Mouse (Mus musculus) c-Kit-negative CD71-positive TER-119-positive erythroid progenitor cells, embryonic 14.5 days (primary cell): ENCODE results near the gene F2rl3.

ENCODE experiments used
- DNase-seq: peaks from one replicate; pipeline ENCODE4 v3.0.0-alpha.2; 2013; ENCODE audit warnings: low read depth, low spot score

Gene F2rl3

DNA sequence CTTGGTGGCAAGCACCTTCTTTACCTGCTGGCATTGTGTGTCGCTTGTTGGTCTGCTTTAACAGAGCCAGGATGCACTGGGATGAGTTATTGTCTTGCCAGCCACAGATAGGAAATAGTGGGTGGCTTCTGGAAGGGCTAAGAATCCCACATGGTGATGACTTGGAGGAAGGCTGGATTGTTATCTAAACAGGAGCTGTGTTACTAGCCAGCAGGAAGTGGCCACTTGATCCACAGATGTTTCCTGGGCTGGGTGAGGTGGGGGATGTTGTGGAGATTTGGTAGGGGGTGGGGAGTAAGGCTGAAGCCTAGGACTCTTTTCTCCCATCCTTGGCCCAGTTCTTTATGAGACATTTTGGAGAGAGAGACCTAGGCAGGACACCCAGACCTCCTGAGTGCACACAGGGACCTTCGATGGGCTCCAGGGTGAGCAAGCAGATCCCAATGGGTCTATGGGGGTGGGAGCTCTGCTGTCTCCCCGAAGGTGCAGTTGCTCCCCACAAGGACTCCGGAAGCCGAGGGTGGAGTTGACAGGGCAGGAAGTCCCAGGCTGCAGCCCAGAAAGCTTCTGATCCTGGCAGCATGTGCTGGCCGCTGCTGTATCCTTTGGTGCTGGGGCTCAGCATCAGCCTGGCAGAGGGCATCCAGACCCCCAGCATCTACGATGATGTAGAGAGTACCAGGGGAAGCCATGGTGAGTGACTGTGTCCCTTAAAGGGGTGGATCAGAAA lies at the start of gene F2rl3:
TSS of gene F2rl3 (plus strand) at position 559 of the 730 bp plus-strand sequence.
- DNase-seq = no peak

DNA sequence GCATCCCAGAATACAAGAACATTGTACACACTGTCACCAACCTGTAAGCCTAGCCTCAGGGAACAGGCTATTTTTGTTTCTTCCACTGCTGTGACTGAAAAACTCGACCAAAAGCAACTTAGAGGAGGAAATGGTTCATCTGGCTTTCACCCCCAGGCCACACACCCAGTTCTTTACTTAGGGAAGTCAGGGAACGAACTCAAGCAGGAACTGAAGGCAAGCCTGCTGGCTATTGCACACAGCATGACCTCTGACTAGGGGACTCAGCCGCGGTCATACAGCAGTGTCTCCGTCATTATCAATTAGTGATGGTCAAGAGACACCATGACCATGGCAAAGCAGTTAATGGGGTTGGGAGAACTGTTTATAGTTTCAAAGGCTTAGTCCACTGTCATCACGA lies 49.1 kb upstream of the F2rl3 start:
- DNase-seq = no peak

DNA sequence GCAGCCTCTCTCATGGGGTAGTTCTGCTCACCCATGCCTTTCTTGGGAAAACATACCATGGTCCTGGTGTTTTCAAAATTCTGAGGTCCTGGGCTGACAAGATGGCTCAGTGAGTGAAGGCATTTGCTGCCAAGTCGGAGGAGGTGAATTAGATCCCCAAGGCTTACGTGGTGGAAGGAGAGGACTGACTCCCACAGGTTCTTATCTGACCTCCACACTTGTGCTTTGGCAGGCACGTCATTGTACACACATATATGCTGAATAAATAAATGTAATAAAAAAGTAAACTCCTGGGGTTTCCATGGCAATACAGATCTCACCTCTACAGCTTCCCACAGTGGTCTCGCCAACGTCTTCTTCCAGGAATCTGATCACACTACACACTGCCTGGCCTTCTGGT lies 45.1 kb upstream of the F2rl3 start:
- DNase-seq = no peak

DNA sequence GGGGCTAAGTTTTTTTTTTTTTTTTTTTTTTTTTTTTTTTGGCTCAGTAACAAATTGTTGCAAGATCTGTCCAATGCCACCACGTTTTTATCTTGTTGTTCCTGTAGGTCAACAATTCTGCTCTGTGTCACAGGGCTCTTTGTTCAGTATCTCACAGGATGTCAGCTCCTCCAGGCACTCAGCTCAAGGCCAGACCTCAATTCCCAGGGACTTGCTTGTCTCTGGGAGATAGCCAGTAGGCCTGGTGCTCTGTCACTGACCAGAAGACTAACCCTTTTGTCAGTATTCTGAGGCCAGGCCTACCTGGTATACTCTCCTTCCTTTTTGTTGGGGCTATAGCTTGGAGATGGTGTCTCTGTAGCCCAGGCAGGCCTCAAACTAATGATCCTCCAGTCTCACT lies 41.1 kb upstream of the F2rl3 start:
- no peak for DNase-seq

DNA sequence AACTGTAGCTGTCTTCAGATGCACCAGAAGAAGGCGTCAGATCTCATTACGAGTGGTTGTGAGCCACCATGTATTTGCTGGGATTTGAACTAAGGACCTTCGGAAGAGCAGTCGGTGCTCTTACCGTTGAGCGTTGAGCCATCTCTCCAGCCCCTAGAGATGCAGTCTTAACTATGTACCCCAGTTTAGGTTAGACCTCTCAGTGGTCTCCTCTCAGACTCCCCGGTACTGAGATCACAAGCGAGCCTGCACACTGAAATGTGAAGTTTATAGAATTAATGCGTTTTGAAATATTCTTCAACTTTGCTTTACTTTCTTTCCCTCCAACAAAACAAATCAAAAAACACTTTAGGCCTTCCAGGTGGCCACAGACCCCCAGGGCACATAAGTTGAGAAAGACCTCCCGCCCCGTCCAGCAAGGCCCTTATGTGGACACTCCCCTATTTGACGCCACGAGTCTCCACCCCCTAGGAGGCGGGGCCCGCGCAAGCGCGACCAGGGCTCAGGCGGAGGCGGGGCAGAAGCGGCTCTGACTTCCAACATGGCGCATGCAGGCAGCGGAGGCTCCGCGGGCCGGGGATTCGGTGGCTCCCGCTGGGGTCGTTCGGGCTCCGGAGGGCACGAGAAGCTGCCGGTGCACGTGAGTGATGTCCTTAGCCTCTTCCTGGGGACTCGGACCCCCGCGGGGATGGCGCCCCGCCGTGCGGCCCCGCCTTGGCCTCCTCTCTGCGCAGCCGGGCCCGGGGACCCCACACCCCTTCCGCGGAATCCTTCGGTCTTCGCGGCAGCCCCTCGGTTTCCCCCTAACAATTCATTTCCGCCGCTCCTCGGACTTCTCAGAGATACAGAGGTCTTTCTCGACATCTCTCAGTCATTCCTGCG lies 38.7 kb upstream of the F2rl3 start, which contains the start of gene Sin3b:
TSS of gene Sin3b (plus strand) at position 517 of the 882 bp plus-strand sequence.
- peak; percentile 80 for DNase-seq

DNA sequence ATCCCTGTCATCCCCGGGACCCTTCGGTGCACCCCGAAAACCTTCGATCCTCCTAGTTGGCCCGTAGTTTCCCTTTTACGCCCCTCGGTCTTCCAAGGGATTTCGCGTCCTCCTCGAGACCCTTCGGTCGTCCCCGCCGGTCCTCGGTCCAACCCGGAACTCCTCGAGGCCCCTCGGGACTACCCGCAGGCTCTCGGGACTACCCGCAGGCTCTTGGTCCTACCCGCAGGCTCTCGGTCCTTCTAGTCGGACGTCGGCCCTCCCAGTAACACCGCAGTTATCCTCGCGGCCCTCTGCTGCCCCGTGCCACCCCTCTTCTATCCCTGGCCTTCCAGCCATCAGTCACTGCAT lies 38.1 kb upstream of the F2rl3 start:
- no peak for DNase-seq

DNA sequence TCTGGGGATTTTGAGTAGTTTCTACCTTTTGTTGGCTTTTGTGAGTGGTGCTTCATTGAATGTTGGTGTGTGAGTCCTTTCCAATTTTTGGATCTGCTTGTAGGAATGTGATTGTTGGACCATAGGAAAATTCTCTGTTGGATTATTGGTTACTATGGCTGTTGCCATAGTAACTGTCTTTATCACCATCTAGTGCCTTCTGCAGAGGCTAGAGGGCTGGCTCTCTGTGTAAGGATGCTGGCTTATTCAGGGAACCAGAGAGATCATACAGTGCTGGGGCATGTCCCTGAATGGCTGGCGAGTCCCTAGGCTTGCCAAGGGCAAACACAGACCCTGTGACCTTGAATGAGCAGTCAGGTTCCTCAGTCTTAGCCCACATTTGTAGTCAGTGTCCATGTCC lies 33.0 kb upstream of the F2rl3 start:
- no peak for DNase-seq

DNA sequence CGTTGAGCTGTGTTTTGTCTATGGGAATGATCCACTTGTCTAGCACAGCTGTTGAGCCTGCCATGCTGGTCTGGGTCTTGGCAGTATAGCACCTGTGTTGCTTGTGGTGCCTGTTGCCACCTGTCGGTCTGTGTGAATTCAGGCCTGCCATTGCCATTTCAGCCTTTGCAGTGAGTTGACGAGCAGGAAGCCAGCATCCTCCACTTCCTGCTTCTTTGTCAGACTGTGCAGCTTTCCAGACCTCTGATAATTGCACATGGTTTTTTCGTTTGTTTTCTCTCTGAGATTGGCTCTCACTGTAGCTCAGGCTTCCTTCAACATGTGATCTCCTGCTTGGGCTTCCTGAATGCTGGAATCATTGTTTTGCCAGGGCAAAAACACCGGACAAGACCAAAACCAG lies 26.7 kb upstream of the F2rl3 start:
- no peak for DNase-seq

DNA sequence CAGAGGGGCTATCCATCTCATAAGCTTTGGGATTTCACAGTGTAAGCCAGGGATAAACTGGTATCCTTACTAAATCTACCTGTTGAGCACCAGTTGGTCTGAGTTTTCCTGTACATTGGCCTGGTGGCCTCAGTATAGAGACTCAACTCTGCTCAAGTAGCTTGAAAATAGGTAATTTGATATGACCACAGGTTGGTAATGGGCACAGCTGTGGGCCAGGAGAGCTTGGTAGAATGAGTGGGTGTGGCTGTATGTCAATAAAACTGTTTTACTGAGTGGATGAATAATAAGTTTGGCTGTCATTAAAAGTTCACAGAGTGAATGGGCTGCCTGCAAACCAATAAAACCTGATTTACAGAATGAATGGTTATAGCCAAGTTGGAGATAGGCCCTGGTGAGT lies 24.8 kb upstream of the F2rl3 start:
- DNase-seq = no peak

DNA sequence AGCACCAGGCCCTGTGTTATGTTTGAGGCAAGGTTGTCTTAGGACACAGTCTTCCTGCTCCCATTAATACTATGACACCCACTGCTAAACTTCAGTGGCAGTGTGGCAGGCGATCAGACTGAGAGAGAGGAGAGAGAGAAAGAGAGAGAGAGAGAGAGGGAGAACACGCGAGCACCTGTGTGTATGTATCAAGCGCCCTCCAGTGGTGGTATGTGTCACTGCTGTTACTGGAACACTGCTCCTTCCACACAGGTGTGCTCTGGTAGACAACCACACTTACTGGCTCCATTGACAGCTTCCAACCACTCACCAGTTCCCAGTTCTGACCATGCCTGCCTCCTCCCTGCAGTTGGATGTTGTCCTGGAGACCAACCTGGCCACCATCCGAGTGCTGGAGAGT lies 15.6 kb upstream of the F2rl3 start:
- no peak for DNase-seq

DNA sequence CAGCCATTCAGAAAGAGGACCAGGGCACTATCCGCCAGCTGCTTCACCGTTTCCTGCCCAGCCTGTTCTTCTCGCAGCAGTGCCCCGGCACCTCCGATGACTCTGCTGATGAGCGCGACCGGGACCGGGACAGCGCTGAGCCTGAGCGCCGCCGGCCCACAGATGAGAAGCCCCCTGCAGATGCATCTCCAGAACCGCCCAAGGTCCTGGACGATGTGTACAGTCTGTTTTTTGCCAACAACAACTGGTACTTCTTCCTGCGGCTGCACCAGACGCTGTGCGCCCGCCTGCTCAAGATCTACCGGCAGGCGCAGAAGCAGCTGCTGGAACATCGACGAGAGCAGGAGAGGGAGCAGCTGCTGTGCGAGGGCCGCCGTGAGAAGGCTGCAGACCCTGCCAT lies 11.8 kb upstream of the F2rl3 start:
- no peak for DNase-seq

DNA sequence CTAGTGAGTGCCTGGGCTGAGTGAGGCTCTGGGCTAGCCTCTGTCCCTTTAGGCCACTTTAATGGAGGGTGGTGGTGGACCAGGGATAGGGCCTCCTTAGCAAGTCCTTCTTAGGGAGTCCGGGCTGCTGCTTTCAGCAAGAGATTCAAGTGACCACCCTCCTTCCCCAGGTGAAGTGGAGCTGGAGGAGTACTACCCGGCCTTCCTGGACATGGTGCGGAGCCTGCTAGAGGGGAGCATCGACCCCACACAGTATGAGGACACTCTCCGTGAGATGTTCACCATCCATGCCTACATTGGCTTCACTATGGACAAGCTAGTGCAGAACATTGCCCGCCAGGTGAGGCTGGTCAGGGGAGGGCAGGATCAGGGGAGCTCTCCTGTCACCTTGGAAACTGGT lies 11.4 kb upstream of the F2rl3 start:
- no peak for DNase-seq

DNA sequence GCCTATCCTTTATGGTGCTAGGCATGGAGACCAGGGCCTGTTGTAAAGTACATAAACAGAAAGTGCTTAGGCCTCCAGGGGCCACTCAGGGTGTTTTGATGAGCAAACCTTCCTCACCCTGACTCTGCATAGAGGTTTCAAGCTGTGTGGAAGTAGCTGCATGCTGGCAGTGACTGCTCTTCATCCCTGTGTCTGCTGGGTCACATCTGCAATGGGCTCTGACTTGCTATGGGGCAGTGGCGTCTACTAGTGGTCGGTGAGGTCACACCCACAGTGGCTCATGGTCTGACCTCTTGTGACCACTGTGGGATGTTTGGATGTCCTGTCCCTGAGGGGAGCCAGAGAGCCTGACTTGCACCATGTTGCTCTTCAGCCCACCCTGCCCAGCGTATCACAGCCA lies 10.6 kb upstream of the F2rl3 start:
- DNase-seq = no peak

DNA sequence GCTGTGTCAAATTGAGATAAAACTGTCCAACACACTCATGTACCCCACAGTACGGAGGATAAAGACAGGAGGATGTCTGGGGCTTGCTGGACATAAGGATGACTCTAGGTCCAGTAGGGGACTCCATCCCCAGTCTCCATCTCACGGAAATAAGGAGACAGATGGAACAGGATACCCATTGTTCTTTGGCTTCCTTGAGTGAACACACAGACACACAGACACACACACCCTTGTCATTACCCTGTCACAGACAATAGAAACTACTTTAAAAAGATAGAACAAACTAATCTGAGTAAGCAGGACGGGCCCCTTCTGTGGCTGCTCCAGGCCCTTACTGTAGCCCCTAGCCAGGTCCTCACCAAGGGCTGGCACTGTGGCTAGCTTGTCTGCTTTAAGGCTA lies 9.4 kb upstream of the F2rl3 start:
- no peak for DNase-seq

DNA sequence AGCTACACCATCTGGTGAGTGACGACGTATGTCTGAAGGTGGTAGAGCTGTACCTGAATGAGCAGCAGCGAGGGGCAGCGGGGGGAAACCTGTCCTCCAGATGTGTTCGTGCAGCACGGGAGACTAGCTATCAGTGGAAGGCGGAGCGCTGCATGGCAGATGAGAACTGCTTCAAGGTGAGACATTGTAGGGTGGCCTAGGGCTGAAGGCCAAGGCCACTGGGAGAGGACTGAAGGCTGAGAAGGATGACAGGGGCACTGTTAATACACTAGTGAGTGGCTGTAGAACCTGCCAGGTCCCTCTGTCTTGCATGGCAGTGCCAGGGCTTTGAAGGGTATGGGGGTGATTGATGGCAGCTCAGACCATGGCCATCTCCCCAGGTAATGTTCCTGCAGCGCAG lies 8.5 kb upstream of the F2rl3 start:
- no peak for DNase-seq

DNA sequence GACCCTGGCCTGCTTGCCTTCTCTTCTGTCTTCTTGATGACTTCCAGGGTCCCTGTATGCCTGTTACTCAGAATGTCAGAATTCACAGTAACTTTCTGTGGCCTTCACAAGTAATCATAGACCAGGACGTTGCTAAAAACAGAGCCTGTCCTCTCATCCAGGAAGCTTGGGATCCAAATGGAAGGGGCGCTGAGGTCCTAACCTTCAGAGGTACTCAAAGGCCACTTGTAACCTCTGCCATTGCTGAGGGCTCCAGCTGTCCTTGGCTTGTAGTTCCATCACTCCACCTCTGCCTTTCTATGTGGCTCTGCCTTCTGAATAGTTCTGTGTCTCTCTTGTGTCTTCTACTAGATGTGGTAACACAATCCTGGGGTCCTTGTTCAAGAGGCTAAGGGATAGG lies 7.9 kb upstream of the F2rl3 start:
- DNase-seq = no peak

DNA sequence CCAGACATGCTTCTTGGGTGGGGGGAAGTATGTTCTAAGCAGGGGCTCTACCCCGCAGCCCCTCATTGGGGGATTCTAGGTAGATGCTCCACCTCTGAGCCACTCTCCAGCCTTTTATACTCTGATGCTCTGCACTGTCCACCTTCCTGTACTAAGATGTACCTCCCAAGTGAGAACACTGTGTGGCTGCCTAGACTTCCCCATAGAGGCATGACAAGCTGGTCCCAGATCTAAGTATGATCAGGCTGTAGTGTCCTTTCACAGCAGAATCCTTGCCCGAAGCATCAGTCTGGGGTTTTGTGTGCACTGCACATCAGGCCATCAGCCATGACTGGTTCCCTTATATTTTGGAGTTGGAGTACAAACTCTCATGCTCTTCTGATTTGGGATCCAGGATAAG lies 5.6 kb upstream of the F2rl3 start:
- no peak for DNase-seq

DNA sequence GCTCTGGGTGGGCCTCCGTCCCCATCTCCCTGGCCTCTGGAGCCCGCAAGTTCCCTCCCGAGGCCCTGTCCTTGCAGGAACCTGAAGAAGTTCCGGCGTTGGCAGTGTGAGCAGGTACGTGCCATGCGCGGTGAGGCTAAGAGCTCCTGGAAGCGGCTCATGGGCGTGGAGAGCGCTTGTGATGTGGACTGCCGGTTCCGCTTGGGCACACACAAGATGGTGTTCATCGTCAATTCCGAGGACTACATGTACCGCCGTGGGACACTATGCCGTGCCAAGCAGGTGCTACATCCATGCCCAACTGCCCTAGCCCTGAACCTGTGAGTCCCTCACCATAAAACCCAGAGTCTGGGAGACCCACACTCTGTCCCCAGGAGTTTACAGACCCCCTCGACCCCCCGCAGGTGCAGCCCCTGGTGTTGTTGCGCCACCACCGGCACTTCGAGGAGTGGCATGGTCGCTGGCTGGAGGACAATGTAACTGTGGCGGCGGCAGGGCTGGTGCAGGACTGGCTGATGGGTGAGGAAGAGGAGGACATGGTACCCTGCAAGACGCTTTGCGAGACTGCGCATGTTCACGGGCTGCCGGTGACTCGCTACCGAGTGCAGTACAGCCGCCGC lies 4.8 kb upstream of the F2rl3 start:
- DNase-seq = no peak

DNA sequence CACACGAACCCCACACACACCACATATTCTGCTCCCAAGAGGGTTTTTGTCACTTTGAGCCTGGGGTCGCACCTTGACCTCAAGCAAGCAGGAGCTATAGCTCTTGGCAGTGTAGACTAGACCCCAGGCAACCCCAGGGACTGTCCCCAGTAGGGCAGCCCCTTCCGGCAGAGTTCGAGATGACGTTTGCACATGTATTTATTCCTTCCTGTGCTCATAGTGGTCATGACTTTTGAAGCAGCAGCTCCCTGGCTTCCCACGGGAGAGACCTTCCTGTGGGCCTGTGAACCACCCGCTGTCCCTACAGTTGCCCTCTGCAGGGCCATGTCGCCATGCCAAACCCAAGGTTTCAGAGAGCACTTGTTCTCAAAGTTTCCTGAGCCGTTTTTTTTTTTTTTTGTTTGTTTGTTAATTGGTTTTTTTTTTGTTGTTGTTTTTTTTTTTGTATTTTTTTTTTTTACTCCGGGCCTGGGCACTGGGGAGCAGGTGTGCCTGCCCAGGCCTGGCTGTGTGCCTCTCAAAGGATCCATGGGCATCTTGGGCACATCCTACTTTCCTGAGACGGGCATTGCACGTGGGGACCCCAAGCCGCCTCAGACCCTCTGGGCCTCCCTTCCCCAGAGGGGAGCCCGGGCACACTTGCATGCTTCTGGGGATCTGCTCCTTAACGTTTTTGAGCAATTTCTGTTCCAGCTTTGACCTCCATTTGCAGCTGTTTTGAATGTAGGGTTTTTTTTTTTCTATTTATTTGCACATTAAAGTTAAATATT lies 4.1 kb upstream of the F2rl3 start:
- DNase-seq = no peak

DNA sequence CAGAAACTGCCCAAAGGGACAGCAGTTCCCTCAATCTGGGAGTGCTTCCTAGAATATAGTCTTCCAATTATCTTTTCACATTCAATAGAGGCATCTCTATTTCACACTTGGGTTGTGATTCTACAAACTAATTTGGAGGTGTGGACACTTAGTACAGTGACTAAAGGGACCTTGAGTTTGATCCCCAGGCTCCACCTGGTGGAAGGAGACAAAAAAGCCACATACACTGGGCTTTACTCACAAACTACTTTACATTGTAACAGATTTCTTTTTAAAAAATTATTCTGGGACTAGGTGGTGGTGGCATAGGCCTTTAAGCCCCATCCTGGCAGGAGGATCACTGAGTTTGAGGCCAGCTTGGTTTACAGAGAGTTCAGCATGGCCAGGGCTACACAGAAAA lies 3.4 kb upstream of the F2rl3 start:
- no peak for DNase-seq

DNA sequence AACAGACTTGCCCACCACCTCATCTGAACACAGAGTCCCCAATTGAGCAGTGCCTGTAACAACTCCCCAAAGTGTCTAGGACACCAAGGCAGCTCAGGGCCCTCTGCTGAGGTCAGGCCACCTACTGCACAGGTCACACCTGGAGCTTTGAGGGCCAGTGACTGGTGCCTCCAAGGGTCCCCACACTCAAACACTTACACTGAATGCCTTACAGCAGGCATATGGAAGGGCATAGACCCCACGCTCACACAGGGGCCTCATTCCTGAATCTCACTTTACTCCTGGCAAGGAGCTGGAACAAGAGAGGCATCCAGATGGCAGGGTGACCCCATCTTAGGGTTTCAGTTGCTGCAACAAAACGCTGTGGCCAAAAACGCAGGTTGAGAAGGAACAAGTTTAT lies 1.5 kb upstream of the F2rl3 start:
- DNase-seq = no peak

DNA sequence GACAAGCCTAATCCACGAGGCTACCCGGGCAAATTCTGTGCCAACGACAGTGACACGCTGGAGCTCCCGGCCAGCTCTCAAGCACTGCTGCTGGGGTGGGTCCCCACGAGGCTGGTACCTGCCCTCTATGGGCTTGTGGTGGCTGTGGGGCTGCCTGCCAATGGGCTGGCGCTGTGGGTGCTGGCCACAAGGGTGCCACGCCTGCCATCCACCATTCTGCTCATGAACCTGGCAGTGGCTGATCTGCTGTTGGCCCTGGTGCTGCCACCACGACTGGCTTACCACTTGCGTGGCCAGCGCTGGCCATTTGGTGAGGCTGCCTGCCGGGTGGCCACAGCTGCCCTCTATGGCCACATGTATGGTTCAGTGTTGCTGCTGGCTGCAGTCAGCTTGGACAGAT lies 626 bp downstream of the F2rl3 start:
- DNase-seq = no peak
